Mouse (Mus musculus) MEL (cell line): Measurements from ENCODE around the gene Adgrg6.

Experiments
- CHD2 ChIP-seq: IDR thresholded peaks from 2 replicates; pipeline ENCODE4 v1.6.1; 2011; ENCODE audit warnings: low read length, improper control_type of control experiment
- CTCF ChIP-seq, 3 experiments: IDR thresholded peaks in 2 of 3; conservative IDR thresholded peaks in 1 of 3; 2 replicates each; pipeline ENCODE4 v1.5.1; 2011 to 2012; ENCODE audit warnings: low read length in 3 of 3, low read depth in 2 of 3, mild to moderate bottlenecking in 2 of 3, improper control_type of control experiment in 1 of 3, inconsistent platforms in 1 of 3, mixed read lengths in 1 of 3, moderate library complexity in 1 of 3; ENCODE audit not compliant: control insufficient read depth in 1 of 3, insufficient read depth in 1 of 3, poor library complexity in 1 of 3, severe bottlenecking in 1 of 3
- POLR2A ChIP-seq, 2 experiments: IDR thresholded peaks; 2 replicates each; pipeline ENCODE4 v1.6.1; 2011 to 2012; ENCODE audit warnings: low read length in 2 of 2, mild to moderate bottlenecking in 2 of 2, control low read depth in 1 of 2, improper control_type of control experiment in 1 of 2, low read depth in 1 of 2, moderate library complexity in 1 of 2; ENCODE audit not compliant: control insufficient read depth in 1 of 2, insufficient read depth in 1 of 2, poor library complexity in 1 of 2
- USF2 ChIP-seq, 2 experiments: IDR thresholded peaks; 2 replicates each; pipeline ENCODE4 v1.6.1; 2011 to 2012; ENCODE audit warnings: improper control_type of control experiment in 2 of 2, low read length in 2 of 2, borderline replicate concordance in 1 of 2, inconsistent platforms in 1 of 2, low read depth in 1 of 2, mild to moderate bottlenecking in 1 of 2; ENCODE audit not compliant: insufficient read depth in 1 of 2

DNA sequence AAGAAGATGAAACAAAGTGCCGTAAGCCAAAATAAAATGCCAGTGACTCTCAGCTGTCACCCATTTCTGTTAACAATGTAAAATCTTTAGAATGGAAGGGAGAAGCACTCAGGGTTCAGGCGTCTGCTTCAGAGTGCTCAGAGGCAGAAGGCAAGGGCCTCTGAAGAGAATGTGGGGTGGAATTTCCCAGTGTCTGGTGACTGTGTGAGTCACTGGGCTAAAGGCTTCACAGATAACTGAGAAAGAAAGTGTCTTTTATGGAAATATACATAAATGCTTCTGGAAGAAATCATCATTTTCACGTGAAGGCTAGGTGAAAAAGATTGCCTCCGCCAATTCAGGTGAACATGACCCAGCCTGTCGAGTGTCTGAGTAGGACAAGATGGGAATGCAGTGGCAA lies 159.9 kb downstream of the Adgrg6 start:
- TF ChIP-seq CTCF (IDR thresholded peaks at IDR 0.05 in 2 of 3, conservative IDR thresholded peaks at IDR 0.05 in 1 of 3; ENCODE audit: control insufficient read depth in 1 of 3, insufficient read depth in 1 of 3, low read depth in 2 of 3, low read length in 3 of 3, poor library complexity in 1 of 3, severe bottlenecking in 1 of 3) (no peak), CHD2 (no peak), POLR2A (IDR thresholded peaks at IDR 0.05; ENCODE audit: control insufficient read depth in 1 of 2, insufficient read depth in 1 of 2, low read depth in 1 of 2, low read length in 2 of 2, poor library complexity in 1 of 2) (no peak), USF2 (IDR thresholded peaks at IDR 0.05; ENCODE audit: borderline replicate concordance in 1 of 2, insufficient read depth in 1 of 2, low read depth in 1 of 2, low read length in 2 of 2) (no peak)
